Mouse (Mus musculus): ENCODE results near the gene Elavl1.

DNA sequence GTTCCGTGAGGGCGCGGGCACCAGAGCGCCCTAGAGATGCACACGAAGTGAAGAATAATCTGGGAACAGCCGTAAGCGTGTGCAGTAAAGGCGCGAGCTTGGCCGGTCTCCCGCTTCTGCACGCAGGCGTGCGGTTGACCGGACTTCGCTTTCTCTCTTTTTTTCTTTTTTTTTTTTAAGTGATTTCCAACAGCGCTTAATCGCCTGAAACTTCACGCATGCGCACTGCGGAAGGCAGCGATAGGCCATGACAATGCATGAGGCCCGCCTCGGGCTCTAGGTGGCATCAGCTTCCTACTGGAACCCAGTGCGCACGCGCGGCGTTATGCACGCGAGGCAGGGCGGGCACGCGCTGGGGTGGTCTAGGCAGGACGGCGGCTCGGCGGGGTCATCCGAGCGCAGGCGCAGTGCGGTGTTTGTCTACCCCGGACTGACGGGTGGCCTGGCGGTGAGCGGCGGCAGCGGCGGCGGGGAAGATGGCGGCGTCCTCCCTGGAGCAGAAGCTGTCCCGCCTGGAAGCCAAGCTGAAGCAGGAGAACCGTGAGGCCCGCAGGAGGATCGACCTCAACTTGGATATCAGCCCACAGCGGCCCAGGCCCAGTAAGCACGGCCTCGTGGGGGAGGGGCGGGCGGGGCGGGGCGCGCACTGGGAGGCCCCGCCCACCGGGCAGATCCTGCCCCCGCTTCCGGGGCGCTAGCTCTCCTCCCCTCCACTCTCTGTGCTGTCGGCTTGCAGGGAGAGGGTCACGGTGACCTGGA is 86.6 kb downstream of the Elavl1 start, which contains the start of the genes Map2k7 and Gm49320:
- TF ChIP-seq CTCF (IDR thresholded peaks at IDR 0.05; ENCODE audit: low read depth) (peak; percentile 73), EP300 (IDR thresholded peaks at IDR 0.05; ENCODE audit: low read depth) (no peak)
